Mouse (Mus musculus): ENCODE data around the gene Mgrn1.

- TF ChIP-seq CTCF (IDR thresholded peaks at IDR 0.05; ENCODE audit: control insufficient read depth, insufficient read depth, low read length) (no peak), POLR2A (IDR thresholded peaks at IDR 0.05; ENCODE audit: borderline replicate concordance, control insufficient read depth, low read depth, low read length) (no peak)
Observed at GRCm38 (mm10) chr16:4935931-4936703, 50.1 kb downstream of the Mgrn1 start.

Measured in bone marrow, adult 2 months (tissue).